Mouse (Mus musculus): ENCODE results near the gene Ak1. TPM values are rescaled to one million over a fixed set of nuclear protein-coding genes. Genes with fewer than 3 reads are reported as not detected.

Ak1 gene
- total and polyA plus RNA-seq, 2 experiments from 2014 or later = 114 to 119 TPM

DNA sequence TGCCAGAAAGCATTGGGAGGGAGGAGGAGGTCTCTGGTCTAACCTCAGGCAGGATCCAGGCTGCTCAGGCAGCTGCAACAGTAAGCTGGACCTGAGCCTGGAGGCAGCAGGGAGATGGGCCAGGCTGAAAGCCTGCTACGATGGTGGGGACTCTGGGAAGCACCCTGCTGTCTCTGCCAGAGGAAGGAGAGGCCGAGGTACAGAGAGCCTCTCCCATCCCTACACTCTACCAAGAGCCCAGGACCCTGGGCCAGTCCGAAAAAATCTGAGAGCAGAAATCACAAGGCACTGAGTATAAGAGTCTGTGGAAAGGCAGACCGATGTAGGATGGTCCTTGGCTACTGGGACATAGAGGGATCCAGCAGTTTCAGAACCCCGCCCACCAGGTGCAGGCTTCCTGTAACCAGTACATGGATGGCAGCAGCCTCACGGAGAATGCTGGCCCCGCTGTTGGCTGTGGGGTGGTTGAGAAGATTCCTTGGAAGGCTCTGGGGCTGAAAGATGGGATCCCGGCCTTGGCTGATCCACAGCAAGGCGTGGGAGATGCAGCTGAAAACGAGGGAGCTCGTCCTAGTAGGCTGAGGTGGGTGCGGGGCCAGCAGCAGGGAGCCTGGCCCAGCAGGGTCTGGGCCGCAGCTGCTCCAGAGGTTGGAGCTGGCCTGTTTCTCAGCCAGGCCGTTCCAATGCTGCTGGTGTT lies 61.3 kb downstream of the Ak1 start:
- no peak for TF ChIP-seq CTCF (IDR thresholded peaks at IDR 0.05; ENCODE audit: low read depth)
- Histone ChIP-seq H3K36me3 (ENCODE audit: insufficient read depth) (peaks cover 49% of the 10 kb centered on the region), H3K27ac (ENCODE audit: low read depth, low read length) (no peak overlapping the region), H3K9me3 (ENCODE audit: low read length) (no peaks in the 10 kb centered on the region), H3K4me2 (ENCODE audit: low read depth) (no peak overlapping the region), H3K4me3 (ENCODE audit: low read depth, low read length) (no peak overlapping the region), H3K27me3 (ENCODE audit: insufficient read depth, low read length) (no peaks in the 10 kb centered on the region), H3K9ac (no peak overlapping the region), H3K4me1 (ENCODE audit: insufficient read depth) (no peaks in the 10 kb centered on the region)
- no peak for DNase-seq
- WGBS = 81% methylated on average over 14 of the region's 14 CpGs
- no peak for ATAC-seq

DNA sequence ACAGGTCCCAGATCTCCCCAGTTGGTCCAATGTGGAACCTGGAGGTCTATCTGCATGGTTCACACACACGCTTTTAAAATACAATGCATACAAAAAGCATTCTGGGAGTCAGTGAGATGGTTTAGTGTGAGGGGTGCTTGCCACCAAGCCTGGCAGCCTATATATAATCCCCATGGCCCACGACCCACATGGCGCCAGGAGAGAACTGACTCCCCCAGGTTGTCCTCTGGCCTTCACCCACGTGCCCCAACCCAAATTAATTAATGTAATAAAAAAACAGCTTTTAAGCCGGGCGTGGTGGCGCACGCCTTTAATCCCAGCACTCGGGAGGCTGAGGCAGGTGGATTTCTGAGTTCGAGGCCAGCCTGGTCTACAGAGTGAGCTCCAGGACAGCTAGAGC lies 62.1 kb downstream of the Ak1 start:
- Histone ChIP-seq H3K9ac (no peak overlapping the region), H3K36me3 (ENCODE audit: insufficient read depth) (peaks cover 55% of the 10 kb centered on the region), H3K4me2 (ENCODE audit: low read depth) (no peak overlapping the region), H3K9me3 (ENCODE audit: low read length) (no peaks in the 10 kb centered on the region), H3K27ac (ENCODE audit: low read depth, low read length) (no peak overlapping the region), H3K4me3 (ENCODE audit: low read depth, low read length) (no peak overlapping the region), H3K27me3 (ENCODE audit: insufficient read depth, low read length) (no peaks in the 10 kb centered on the region), H3K4me1 (ENCODE audit: insufficient read depth) (no peaks in the 10 kb centered on the region)
- ATAC-seq (no peak), DNase-seq (no peak)
- no peak for TF ChIP-seq CTCF (IDR thresholded peaks at IDR 0.05; ENCODE audit: low read depth)
- 92% methylated on average over 10 of the region's 10 CpGs for WGBS

MicroRNA genes within 50 kb of the gene (microRNA counts, 519-probe panel; counts per million panel counts)
- not detected for microRNA mmu-miR-1954

Small RNAs within 50 kb of the gene (microRNA-seq; reads per million reads assigned to microRNA genes)
- gene Gm47291 (0 reads per million in 2 experiments), gene Mir1954 (0 reads per million in 2 experiments)

Other genes starting within 250 kb of the Ak1 start
- gene 1110008P14Rik, start 239.8 kb upstream of the Ak1 start, total RNA-seq (2014; rRNA removed) = 197 and 210 TPM in 2 replicates
- 160 and 186 TPM in 2 replicates for gene 1110008P14Rik, start 239.8 kb upstream of the Ak1 start, polyA plus RNA-seq (2015; fragmentation: Nextera tagmentation; extraction: Ambion mirVana)
- gene Lcn2, start 233.5 kb upstream of the Ak1 start, total RNA-seq (2014; rRNA removed) = 0.54 and 1.2 TPM in 2 replicates
- 0.63 and 1.0 TPM in 2 replicates for gene Lcn2, start 233.5 kb upstream of the Ak1 start, polyA plus RNA-seq (2015; fragmentation: Nextera tagmentation; extraction: Ambion mirVana)
- gene Ptges2, start 225.9 kb upstream of the Ak1 start, total RNA-seq (2014; rRNA removed) = 32.1 and 37.5 TPM in 2 replicates
- 54.9 and 58.6 TPM in 2 replicates for gene Ptges2, start 225.9 kb upstream of the Ak1 start, polyA plus RNA-seq (2015; fragmentation: Nextera tagmentation; extraction: Ambion mirVana)
- gene Naif1, start 171.3 kb upstream of the Ak1 start, total RNA-seq (2014; rRNA removed) = 3.8 and 4.5 TPM in 2 replicates
- 2.4 and 3.9 TPM in 2 replicates for gene Naif1, start 171.3 kb upstream of the Ak1 start, polyA plus RNA-seq (2015; fragmentation: Nextera tagmentation; extraction: Ambion mirVana)
- 55.4 and 62.5 TPM in 2 replicates for gene Slc25a25, start 170.3 kb upstream of the Ak1 start, total RNA-seq (2014; rRNA removed)
- 38.3 and 40.9 TPM in 2 replicates for gene Slc25a25, start 170.3 kb upstream of the Ak1 start, polyA plus RNA-seq (2015; fragmentation: Nextera tagmentation; extraction: Ambion mirVana)
- gene Fam102a, start 86.4 kb upstream of the Ak1 start, total RNA-seq (2014; rRNA removed) = 17.6 and 19.7 TPM in 2 replicates
- 7.2 and 7.5 TPM in 2 replicates for gene Fam102a, start 86.4 kb upstream of the Ak1 start, polyA plus RNA-seq (2015; fragmentation: Nextera tagmentation; extraction: Ambion mirVana)
- 59.2 and 60.5 TPM in 2 replicates for gene Dpm2, start 50.9 kb upstream of the Ak1 start, total RNA-seq (2014; rRNA removed)
- gene Dpm2, start 50.9 kb upstream of the Ak1 start, polyA plus RNA-seq (2015; fragmentation: Nextera tagmentation; extraction: Ambion mirVana) = 142 and 152 TPM in 2 replicates
- 6.4 and 11.8 TPM in 2 replicates for gene Pip5kl1, start 47.0 kb upstream of the Ak1 start, total RNA-seq (2014; rRNA removed)
- gene Pip5kl1, start 47.0 kb upstream of the Ak1 start, polyA plus RNA-seq (2015; fragmentation: Nextera tagmentation; extraction: Ambion mirVana) = 5.6 and 8.2 TPM in 2 replicates
- gene 9430097D07Rik, start 46.1 kb upstream of the Ak1 start, total RNA-seq (2014; rRNA removed) = 0.38 and 1.0 TPM in 2 replicates
- 0.26 and 0.45 TPM in 2 replicates for gene 9430097D07Rik, start 46.1 kb upstream of the Ak1 start, polyA plus RNA-seq (2015; fragmentation: Nextera tagmentation; extraction: Ambion mirVana)
- 32.4 and 35.5 TPM in 2 replicates for gene St6galnac4, start 34.7 kb upstream of the Ak1 start, total RNA-seq (2014; rRNA removed)
- 31.3 and 33.2 TPM in 2 replicates for gene St6galnac4, start 34.7 kb upstream of the Ak1 start, polyA plus RNA-seq (2015; fragmentation: Nextera tagmentation; extraction: Ambion mirVana)
- 65.3 and 72.9 TPM in 2 replicates for gene St6galnac6, start 22.0 kb upstream of the Ak1 start, total RNA-seq (2014; rRNA removed)
- 34.8 and 42.3 TPM in 2 replicates for gene St6galnac6, start 22.0 kb upstream of the Ak1 start, polyA plus RNA-seq (2015; fragmentation: Nextera tagmentation; extraction: Ambion mirVana)
- 8.2 and 14.7 TPM in 2 replicates for gene Eng, start 24.8 kb downstream of the Ak1 start, total RNA-seq (2014; rRNA removed)
- gene Eng, start 24.8 kb downstream of the Ak1 start, polyA plus RNA-seq (2015; fragmentation: Nextera tagmentation; extraction: Ambion mirVana) = 19.3 and 22.1 TPM in 2 replicates
- 22.4 and 31.5 TPM in 2 replicates for gene Fpgs, start 82.4 kb downstream of the Ak1 start, total RNA-seq (2014; rRNA removed)
- gene Fpgs, start 82.4 kb downstream of the Ak1 start, polyA plus RNA-seq (2015; fragmentation: Nextera tagmentation; extraction: Ambion mirVana) = 20.7 and 22.0 TPM in 2 replicates
- 90.5 and 94.5 TPM in 2 replicates for gene Cdk9, start 91.3 kb downstream of the Ak1 start, total RNA-seq (2014; rRNA removed)
- gene Cdk9, start 91.3 kb downstream of the Ak1 start, polyA plus RNA-seq (2015; fragmentation: Nextera tagmentation; extraction: Ambion mirVana) = 66.5 and 67.5 TPM in 2 replicates
- gene Sh2d3c, start 99.3 kb downstream of the Ak1 start, total RNA-seq (2014; rRNA removed) = 16.5 and 24.1 TPM in 2 replicates
- 41.3 and 48.9 TPM in 2 replicates for gene Sh2d3c, start 99.3 kb downstream of the Ak1 start, polyA plus RNA-seq (2015; fragmentation: Nextera tagmentation; extraction: Ambion mirVana)
- 2.1 and 4.3 TPM in 2 replicates for gene 6330409D20Rik, start 119.3 kb downstream of the Ak1 start, total RNA-seq (2014; rRNA removed)
- gene 6330409D20Rik, start 119.3 kb downstream of the Ak1 start, polyA plus RNA-seq (2015; fragmentation: Nextera tagmentation; extraction: Ambion mirVana) = 2.2 and 2.9 TPM in 2 replicates
- gene Tor2a, start 135.5 kb downstream of the Ak1 start, total RNA-seq (2014; rRNA removed) = 51.4 and 54.3 TPM in 2 replicates
- 40.7 and 44.8 TPM in 2 replicates for gene Tor2a, start 135.5 kb downstream of the Ak1 start, polyA plus RNA-seq (2015; fragmentation: Nextera tagmentation; extraction: Ambion mirVana)
- 1.00 and 1.8 TPM in 2 replicates for gene Ttc16, start 153.9 kb downstream of the Ak1 start, total RNA-seq (2014; rRNA removed)
- gene Ttc16, start 153.9 kb downstream of the Ak1 start, polyA plus RNA-seq (2015; fragmentation: Nextera tagmentation; extraction: Ambion mirVana) = 0.68 and 1.2 TPM in 2 replicates
- 2.4 and 5.5 TPM in 2 replicates for gene Ptrh1, start 154.0 kb downstream of the Ak1 start, total RNA-seq (2014; rRNA removed)
- 4.0 and 4.8 TPM in 2 replicates for gene Ptrh1, start 154.0 kb downstream of the Ak1 start, polyA plus RNA-seq (2015; fragmentation: Nextera tagmentation; extraction: Ambion mirVana)
- 1.0 and 1.2 TPM in 2 replicates for gene Cfap157, start 162.7 kb downstream of the Ak1 start, total RNA-seq (2014; rRNA removed)
- 0.94 and 2.8 TPM in 2 replicates for gene Cfap157, start 162.7 kb downstream of the Ak1 start, polyA plus RNA-seq (2015; fragmentation: Nextera tagmentation; extraction: Ambion mirVana)
- 109 and 135 TPM in 2 replicates for gene Stxbp1, start 225.5 kb downstream of the Ak1 start, total RNA-seq (2014; rRNA removed)
- gene Stxbp1, start 225.5 kb downstream of the Ak1 start, polyA plus RNA-seq (2015; fragmentation: Nextera tagmentation; extraction: Ambion mirVana) = 268 and 350 TPM in 2 replicates